Mouse (Mus musculus): ENCODE results near the gene Spem1.

The Spem1 gene

GRCm38 (mm10) chr11:69775716-69776115, 46.3 kb downstream of the Spem1 start:
- ChIA-PET POLR2A (interaction anchor here (0.6 to 5.9 kb wide), 37 partner anchors 8 to 452 kb away, joined by 3 to 69 read pairs (median 4); partner anchors contain the start of genes Polr2a (in 2 of the 4), Slc35g3 (in 2 of the 4), Tmem102 (in 2 of the 4) and Tmem256 (in 2 of the 4)), CTCF (interaction anchor here in 3 of 4 experiments (0.6 to 2.1 kb wide), 5 partner anchors 9 to 201 kb away, joined by 3 to 8 read pairs (median 4); no protein-coding TSS in a partner anchor)

GRCm38 (mm10) chr11:69774961-69775360, 47.0 kb downstream of the Spem1 start:
- ChIA-PET CTCF (interaction anchor here in 1 of 4 experiments (1.3 to 2.1 kb wide), 2 partner anchors 102 to 159 kb away, joined by 4 to 5 read pairs; no protein-coding TSS in a partner anchor), POLR2A (interaction anchor here (0.5 to 5.9 kb wide), 25 partner anchors 8 to 205 kb away, joined by 3 to 69 read pairs (median 5); partner anchors contain the start of genes Polr2a (in 2 of the 4), Tmem102 (in 2 of the 4), 2810408A11Rik (in 1 of the 4) and Acap1 (in 1 of the 4))

All from embryonic stem cell, embryonic (primary cell).